Mouse (Mus musculus) embryo, embryonic 10 days (tissue): ENCODE results near the gene Clec3b.
A peak's percentile ranks its signal among the peaks of the same experiment; 100 is the strongest.

ENCODE experiments used
- DNase-seq: peaks from one replicate; pipeline ENCODE4 v3.0.0-alpha.2; 2015; ENCODE audit warnings: low spot score

The Clec3b gene

GRCm38 (mm10) chr9:123150241-123151020 lies at the start of gene Clec3b:
TSS of gene Clec3b (plus strand) at chr9:123150946.
- DNase-seq = no peak

DNA sequence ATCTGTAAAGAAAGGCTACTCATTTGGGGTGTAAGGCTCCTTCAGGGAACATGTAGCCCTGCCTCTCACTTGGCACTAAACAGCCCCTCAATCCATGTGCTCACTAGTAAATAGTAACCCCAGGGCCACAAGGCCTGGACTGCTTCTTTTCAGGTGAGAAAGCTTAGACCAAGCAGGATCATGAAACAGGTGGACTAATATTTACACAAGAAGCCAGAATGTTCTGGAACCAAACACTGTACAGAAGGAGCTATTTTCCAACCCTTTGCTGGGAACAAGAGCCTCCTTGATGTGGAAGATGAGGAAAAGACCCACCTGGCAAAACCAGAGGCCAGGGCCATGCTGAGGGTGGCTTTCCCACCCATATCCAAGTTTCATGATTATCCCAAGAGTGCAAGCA lies 47.3 kb upstream of the Clec3b start:
- DNase-seq = no peak

GRCm38 (mm10) chr9:123104362-123104761 lies 46.4 kb upstream of the Clec3b start:
- DNase-seq = no peak

- no peak for DNase-seq
These were observed 43.6 kb upstream of the Clec3b start for GRCm38 (mm10) chr9:123107186-123107585.

DNA sequence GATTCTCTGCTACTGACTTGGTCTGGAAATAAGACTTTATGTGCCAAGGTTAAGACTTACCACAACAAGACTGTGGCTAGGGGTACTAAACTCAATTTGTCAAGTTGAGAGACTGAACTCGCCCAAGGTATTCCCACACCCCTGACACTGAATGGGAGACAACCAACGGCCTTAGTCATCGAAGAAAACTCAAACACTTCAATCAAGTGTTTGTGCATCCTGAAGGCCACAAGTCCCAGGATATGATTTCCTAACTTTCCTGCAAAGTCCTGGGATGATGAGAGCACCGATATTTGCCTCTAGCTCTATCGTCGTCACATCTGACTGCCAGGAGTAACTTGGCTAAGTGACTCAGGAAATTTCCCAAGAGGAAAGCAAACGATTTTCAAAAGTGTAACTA lies 41.6 kb upstream of the Clec3b start:
- DNase-seq = no peak

- no peak for DNase-seq
These were observed 39.0 kb upstream of the Clec3b start for GRCm38 (mm10) chr9:123111751-123112221.

GRCm38 (mm10) chr9:123112805-123113521 lies 37.8 kb upstream of the Clec3b start, which contains the start of the genes Zdhhc3 and Exosc7:
TSS of gene Zdhhc3 (minus strand) at chr9:123113205.
TSS of gene Exosc7 (plus strand) at chr9:123113215.
- peak; percentile 95 for DNase-seq

DNA sequence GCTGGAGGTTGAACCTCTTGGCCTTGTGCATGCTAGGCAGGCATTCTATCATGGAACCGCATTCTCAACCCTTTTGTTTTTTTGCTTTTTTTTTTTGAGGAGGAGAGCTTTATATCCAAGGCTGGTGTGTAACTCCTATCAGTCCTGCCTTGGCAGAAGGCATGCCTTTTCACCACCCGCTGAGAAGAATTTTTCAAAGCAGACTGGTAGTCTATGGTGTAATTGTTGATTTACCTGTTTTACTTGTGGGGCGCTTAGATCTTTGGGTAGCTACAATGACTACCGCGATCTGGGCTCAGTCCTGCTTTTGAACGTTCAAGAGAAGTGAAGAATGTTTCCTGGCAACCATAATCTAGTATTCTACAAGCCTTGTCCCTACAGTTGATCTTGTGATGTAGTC lies 36.8 kb upstream of the Clec3b start:
- DNase-seq = no peak

GRCm38 (mm10) chr9:123115566-123115965 lies 35.2 kb upstream of the Clec3b start:
- DNase-seq = no peak

DNA sequence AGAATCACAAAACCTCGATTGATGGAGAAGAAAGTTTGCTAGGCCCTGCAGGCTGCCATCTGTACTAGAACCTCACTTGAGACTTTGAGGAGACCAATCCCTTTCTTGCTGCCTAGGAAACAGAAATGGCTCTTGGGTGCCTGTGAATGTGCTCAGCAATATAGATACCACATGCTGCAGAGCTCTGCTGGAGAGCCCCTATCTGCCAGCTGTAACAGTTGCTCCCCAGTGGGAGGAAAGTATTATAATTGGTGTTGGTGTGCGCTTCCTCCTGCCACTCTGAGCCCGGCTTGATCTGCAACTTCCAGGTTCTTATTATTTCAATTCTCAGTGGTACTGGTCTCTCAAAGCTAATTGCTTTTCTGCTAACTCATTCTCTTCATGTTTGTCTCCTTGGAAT lies 27.7 kb upstream of the Clec3b start:
- no peak for DNase-seq

GRCm38 (mm10) chr9:123123571-123124412 lies 27.0 kb upstream of the Clec3b start:
- DNase-seq = peak; percentile 28

DNA sequence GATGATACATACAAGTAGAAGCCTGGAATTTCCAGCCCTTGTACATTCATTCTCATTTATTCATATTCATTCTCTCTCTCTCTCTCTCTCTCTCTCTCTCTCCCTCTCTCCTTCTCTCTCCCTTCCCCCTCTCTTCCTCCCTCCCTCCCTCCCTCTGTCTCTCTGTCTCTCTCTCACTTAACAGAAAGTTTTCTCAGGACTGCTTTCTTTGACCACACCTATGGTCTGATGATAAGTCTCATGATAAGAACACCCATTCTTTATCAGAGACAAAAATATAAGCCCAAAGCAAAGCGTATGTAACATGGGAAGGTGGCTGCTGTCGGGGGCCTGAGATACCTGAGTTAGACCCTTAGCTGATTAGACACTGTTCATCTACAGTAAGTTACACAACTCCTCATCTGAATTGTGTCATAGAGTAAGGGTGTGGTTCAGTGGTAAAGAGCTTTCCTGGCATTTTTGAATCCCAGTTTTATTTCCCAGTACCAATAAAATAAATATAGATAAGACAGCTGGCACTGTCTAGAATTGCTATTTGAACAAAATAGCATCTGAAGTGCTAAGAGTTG lies 26.2 kb upstream of the Clec3b start:
- no peak for DNase-seq

DNA sequence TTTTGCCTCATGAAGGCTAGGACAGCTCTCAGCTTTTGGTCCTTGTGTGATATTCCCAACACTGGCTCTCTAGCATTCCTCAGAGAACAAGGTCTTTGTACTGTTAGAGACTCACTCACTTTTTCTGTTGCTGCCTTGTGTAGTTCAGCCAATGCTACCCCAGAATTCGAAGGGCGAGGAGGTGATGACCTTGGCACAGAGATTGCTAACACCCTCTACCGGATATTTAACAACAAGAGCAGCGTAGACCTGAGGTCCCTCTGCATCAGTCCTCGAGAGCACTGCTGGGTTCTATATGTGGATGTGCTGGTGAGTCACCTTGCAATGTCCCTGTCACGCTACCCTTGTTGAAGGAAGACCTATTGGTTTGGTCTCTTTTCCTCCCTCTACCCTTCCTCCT lies 23.1 kb upstream of the Clec3b start:
- no peak for DNase-seq

GRCm38 (mm10) chr9:123132994-123133393 lies 17.8 kb upstream of the Clec3b start:
- no peak for DNase-seq

- DNase-seq = no peak
These were observed 13.6 kb upstream of the Clec3b start for GRCm38 (mm10) chr9:123136953-123137682.

GRCm38 (mm10) chr9:123138891-123139474 lies 11.8 kb upstream of the Clec3b start:
- no peak for DNase-seq

DNA sequence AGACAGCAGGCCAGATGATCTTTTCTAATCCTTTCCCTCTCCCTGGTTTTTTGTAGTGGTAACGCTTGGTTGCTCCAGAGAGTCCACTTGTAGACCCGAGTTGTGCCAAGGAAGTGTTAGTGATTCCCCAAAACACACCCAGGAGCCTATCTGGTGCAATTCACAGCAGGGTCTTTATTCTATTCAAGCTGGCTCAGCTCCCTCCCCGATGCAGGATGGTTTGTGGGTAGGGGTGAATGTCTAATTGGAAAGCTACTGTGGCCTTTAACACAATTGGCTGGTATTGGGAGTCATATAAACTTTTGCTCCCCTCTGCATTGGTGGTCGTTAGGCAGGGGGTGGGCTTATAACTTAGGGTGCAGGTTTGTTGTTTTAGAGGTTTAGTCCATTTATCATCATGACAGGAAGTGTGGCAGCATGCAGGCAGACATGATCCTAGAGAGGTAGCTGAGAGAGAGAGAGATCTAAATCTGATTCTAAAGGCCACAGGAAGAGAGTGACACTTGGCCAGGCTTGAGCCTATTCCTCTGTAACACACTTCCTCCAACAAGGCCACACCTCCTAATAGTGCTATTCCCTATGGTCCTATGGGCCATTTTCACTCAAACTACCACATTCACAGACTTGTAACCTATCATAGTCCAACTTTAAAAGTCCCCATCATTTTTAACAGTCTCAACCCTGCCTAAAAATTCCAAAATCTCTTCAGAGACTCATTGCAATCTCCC lies 10.7 kb upstream of the Clec3b start:
- no peak for DNase-seq

DNA sequence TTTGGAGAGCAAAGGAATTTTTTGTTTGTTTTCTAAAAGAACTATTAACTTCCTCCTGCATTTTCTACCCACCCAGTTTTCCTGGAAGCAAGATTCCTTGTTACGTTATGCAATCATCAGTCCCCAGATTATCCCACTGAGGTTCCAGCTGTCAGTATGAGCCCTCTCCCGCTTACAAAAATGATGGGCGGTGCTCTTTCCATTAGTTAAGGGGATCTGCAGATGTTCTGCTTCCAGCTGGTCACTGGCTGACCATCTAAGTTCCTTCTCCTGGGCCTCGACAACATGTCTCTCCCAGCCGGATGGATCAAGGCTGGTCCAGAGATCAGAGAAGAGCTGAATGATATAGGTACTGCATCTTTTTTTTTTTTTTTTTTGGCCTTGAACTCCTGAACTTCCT lies 2.3 kb upstream of the Clec3b start:
- no peak for DNase-seq

GRCm38 (mm10) chr9:123151561-123151960 lies 815 bp downstream of the Clec3b start:
- DNase-seq = no peak

- DNase-seq = no peak
These were observed 1.3 kb downstream of the Clec3b start for GRCm38 (mm10) chr9:123152026-123152425.
